Mouse (Mus musculus): ENCODE measurements at regions not wholly inside any gene's neighbourhood (a gene's known extent, or its start where the extent isn't known, plus 50 kb on each side); places are given as distances from the start of the nearest gene placed in this dataset.

DNA sequence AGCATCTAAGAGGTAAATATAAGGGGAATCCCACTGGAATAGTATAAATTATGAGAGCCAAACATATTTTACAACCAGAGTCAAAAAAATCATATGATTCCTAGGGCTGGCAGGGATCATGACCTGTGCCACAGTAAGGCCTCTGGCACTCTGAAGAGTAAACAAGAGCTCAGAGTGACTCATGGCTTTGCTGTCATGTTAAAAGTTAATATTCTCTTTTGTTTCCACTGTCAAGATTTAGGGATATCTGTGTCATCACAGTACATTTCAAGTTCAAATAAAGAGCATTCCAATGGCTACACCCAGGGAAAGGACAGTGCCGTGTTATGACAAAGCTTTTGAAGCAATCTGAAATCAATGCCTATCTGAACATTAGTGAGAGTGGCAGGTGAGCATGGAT lies 341.6 kb upstream of the Marcks start:
- no peak for DNase-seq

DNA sequence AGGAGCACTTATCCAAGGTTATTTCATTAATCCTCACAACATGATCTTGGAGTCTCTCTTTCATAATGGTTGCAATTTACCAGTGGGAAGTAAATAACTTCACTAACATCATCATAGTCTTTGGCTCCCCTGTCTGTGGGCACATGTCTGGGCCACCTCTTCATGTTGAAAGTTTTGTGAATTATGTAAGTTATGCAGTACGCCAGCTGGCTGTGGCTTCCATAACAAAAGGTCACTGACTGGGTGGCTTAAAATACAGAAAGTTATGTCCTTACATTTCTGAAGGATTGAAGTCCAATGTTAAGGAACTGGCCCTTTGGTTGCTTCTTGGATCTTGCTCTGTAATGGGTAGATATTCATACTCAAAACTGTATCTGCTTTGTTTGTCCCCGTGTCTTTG lies 339.4 kb upstream of the Marcks start:
- intact Hi-C loops (cut with DNase I), result no loop called here
- no peak for DNase-seq

More for the DNA sequence above, 341.6 kb upstream of the Marcks start:
- intact Hi-C loops (cut with DNase I), result no loop called here

DNA sequence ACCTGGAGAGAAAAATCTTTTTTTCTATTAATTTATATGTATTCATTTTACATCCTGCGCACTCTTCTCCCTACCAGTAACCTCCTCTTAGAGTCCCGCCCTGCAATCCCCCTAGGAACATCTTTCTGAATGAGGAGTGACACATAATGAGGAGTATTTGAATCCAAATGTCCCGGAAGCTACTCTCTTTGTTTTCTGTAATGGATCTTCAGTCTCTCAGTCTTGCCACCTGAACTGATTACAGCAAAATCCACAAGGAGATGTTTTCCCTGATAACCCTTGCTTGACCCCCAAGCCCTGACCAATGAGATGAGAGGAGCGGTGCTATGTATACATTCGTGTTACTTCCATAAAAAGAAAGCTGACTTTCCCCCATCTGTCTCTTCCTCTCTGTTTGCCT lies 334.4 kb upstream of the Marcks start:
- intact Hi-C loops (cut with DNase I), result no loop called here
- DNase-seq, result no peak

DNA sequence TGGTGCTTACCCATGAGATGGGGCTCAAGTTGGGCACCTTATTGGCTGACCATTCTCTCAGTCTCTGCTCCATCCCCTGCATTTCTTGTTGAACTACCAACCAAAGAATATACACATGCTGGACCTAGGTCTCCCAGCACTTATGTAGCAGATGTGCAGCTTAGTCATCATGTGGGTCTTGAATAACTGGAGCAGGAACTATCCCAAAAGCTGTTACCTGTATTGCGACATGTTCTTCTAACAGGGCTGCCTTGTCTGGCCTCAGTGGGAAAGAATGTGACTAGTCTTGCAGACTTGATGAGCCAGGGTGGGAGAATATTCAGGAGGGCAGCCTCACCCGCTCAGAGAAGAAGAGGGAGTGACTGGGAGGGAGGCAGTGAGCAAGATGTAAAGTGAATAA lies 318.7 kb upstream of the Marcks start:
- intact Hi-C loops (cut with DNase I), result no loop called here

DNA sequence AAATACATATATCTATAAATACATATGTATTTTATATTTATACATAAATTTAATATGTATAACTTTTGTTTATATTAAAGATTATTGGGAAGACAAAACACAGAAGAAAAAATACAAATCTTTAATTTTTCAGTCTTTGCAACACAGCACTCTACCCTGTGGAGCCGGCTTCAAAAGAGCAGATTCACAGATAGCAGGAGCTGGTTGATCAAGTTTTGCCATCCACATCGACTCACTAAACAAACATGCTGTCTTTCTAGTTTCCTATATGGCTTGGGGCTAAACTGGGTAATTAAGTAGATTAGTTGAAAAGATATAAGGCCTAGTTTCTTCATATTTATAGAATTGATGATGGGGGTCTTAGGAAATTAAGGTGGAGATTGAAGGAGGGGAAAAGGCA lies 311.2 kb upstream of the Marcks start:
- no peak for DNase-seq
- intact Hi-C loops (cut with DNase I), result no loop called here

More for the DNA sequence above, 318.7 kb upstream of the Marcks start:
- no peak for DNase-seq

DNA sequence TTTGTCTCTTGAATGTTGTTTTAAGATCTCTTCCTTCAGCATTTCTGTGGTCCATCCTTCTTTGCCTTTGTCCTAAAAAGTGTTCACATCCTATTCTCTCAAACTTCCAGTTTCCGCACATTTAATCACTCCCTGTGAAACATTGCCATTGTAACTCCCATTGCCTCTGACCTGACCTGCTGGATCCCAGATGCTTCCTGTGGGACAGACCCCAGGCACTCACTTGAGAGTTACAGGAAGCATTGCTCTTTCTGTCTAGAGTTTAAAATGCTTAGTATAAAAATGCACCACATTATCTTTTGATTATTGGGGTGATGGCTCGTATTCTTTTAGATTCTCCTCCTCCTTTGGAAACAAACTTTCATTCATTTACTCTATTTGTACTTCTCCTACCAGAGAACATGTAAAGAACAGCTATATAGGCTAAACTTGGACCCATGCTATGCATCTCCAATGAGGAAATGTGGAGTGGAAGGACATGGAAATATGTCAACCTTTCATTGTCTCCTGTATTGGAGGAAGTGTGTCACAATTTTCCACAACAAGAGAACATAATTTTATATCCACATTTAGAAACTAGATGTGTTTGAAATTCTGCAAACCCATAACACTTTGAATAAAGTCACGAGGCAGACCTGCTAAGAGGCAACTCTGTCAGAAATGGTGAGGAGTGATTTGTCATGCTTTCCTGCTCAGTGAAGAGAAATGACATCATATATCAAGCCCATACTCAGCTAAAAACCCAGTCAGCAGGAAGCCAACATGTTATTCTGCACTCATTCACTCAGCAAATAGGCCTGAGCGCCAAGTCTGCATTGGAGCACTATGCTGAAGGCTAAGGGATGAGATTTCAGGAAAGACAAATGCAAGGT lies 308.8 kb upstream of the Marcks start:
- no peak for DNase-seq
- intact Hi-C loops (cut with DNase I), result no loop called here

DNA sequence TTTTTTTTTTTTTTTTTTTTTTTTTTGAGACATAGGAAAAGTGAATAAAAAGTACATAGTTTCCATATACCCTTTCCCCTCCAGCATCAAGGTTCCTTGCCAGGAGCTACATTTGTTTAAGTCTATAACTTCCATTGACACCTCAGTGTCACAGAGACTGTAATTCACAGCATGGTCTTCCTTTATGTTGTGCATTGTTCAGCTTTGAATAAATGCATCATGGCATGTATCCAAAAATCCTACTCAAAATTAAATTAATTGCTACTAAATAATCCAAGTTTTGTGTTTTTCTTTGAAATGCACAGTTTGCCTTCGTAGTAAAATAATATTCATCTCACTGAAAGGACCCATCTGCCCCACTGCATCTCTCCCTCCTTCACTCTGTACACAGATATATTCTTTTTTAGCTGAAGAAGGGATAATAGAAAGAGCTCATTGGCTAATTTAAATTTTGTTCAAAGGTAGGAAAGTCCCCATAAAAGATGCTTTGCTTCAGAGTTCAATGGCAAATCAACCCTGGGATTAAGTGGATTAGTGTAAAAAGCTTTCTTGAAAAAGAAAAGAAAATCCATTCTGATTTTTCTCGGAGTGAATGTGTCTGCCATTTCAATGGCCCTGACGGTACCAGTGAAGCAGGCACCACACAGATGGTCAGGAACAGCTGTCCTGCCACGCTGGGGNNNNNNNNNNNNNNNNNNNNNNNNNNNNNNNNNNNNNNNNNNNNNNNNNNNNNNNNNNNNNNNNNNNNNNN lies 301.3 kb upstream of the Marcks start:
- intact Hi-C loops (cut with DNase I), result no loop called here
- no peak for DNase-seq

DNA sequence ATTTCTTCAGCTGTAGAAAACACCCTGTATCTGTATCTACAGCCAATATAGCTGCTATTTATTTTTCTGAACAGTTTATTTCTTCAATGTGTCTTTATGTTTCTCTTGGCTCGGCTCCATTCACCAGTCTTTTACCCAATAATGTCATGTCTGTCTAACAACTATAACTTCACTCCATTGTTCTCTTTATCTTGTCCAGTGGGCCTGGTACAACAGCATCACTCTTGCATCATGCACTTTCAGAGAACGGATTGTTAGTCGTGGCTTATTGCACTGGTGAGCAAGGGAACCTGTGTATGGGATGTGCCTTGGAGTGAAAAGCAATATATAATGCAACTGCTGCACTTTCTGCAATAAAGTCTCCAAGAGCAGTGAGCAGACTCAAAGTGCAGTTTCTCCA lies 299.6 kb upstream of the Marcks start:
- intact Hi-C loops (cut with DNase I), result no loop called here
- no peak for DNase-seq

DNA sequence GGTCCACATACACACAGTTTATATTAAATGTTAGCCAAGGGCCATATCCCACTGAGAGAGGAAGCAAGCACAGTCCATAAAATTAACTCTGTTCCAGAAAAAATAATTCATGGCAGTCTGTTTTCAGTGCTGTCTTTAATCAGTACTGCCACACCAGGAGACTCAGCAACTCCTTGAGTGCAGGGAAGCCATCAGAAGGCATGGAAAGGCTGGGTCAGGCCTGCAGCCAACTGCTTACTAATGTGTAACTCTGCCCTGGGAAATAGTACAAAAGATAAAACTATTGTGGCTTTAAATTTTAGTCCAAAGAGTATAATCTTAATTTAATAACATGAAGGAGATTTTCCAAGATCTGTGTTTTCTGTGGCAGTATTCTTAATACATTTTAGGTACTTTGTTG lies 298.1 kb upstream of the Marcks start:
- intact Hi-C loops (cut with DNase I), result no loop called here
- no peak for DNase-seq

DNA sequence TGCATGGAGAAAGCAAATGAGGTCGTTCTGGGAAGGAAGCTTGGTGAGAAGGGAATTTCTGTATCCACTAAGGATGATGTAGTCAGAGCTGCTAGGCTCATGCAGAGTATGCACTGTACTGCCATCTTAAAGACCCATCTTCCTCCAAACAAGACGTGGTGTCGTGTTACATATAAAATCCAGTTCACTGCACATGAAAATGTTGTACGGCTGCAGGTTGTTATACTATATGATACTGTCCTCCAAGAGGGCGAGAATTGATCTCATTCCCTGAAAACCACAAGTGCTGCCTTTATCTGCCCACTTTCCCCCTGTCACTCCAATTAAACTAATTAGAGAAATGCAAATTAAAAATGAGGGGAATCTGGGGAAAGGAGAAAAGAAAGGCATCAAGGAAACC lies 295.5 kb upstream of the Marcks start:
- intact Hi-C loops (cut with DNase I), result no loop called here
- no peak for DNase-seq

DNA sequence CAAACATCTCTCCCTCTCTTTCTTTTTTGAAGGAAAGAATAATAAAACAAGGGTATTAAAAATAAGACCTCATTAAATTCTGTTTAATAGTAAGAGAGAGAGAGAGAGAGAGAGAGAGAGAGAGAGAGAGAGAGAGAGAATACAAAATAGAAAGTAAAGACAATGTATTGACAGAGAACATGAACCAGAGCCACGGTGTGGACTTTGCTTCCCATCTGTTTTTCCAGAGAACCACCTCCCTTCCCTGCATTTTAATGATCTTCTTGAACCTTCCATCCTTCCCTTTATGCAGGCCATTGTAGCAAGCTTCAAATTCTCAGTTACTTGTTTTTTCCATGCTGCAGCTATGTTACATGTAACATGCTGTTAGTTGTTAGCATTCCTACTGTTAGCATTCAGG lies 284.3 kb upstream of the Marcks start:
- no peak for DNase-seq
- intact Hi-C loops (cut with DNase I), result no loop called here

DNA sequence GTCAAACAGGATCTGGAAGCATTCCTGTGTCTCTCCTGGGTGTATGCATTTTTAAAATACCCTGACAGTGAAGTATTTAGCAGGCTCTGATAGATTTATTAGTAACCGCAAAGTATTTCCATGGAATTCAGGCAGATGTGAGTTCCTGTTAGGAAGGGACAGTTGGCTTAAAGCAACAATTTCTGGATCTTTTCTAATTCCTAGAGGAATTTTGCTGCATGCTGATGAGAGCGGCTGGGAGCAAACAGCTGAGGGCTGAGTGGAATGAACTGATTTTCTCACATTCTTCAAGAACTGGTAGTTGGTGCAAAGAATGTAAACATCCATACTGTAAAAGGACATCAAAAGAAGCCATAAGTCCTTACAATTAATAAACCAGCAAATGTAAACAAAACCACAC lies 283.9 kb upstream of the Marcks start:
- DNase-seq, result no peak
- intact Hi-C loops (cut with DNase I), result no loop called here

DNA sequence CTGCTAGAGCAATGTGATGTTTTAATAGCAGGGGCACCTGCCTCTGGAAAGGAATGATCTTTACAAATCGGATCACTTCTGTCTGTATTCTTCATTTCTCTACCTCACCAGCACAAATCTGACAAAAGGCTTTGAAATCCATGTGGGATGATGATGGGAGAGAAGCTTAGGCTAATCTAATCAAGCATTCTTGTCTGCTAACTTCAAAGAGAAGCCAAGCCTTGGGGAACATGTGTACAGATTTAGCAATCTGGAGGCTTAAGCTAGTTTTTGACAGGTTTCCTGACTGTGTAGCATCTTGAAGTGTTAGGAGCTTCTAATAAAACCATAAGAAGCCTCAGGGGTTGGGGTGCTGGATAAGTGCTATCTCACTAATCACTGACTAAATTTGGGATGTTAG lies 277.6 kb upstream of the Marcks start:
- DNase-seq, result no peak
- intact Hi-C loops (cut with DNase I), result no loop called here

DNA sequence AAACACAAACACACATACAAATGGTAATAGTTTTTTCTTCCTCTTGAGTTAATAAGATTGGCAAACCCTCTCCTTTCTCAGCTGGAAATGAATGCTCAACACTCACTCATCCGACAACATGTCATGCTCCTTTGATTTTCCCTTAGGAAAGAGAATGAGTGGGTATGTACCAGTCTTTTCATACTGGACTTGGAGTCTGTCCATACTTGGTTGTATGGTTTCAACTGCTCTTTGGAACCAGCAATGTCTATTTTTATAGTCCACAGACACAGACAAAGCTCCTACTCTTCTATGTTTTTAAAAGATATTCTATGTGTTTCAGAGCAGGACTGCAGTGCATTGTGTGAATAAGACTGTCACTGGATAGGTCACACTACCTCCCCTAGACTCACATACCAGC lies 273.7 kb upstream of the Marcks start:
- intact Hi-C loops (cut with DNase I), result no loop called here
- DNase-seq, result no peak

DNA sequence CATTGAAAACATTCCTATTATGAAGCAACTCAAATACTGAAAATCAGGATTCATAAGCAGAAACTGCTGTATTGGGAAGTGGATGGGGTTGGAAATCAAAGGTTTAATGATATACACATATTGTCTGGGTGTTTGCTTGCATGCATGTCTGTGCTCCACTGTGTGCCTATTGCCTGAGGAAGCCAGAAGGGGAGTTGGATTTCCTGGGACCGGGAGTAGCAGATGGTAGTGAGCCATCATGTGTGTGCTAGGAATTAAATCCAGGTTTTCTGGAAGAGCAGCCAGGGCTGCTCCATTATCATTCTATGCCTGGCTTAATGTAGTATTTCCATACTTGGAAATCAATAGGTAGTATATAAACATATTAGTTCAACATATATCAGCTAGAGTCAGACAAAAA lies 271.0 kb upstream of the Marcks start:
- no peak for DNase-seq
- intact Hi-C loops (cut with DNase I), result no loop called here

DNA sequence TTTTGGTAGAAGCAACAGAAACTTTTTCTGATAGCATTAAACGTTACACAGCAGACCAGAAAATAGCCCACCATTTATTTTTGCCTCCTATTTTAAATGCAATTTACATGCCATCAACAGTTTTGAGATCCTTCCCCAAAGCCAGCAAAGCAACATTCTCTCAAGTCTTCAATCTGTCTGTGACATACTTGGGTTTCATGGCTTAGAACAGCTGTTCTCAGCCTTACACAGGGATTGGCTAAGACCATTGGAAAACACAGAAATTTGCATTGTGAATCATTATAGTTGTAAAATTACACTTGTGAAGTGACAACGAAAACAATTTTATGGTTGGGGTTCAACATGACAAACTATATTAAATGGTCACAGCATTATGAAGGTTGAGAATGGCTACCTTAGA lies 268.8 kb upstream of the Marcks start:
- no peak for DNase-seq
- intact Hi-C loops (cut with DNase I), result no loop called here

DNA sequence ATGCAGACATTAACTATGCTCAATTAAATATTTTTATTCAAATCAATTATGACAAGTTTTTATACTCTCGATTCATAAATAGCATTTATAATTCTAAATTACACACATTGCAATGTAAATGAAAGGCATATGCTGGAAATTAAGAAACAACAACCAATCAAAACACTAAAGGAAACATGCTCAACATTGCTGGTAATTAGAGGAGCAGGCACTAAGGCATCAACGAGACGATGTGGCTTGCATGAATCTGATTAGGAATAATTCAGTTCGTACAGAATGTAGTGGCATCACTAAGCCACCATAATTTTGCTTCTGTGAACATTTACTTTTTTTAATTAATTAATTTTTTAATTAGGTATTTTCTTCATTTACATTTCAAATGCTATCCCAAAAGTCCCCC lies 266.2 kb upstream of the Marcks start:
- no peak for DNase-seq
- intact Hi-C loops (cut with DNase I), result no loop called here

DNA sequence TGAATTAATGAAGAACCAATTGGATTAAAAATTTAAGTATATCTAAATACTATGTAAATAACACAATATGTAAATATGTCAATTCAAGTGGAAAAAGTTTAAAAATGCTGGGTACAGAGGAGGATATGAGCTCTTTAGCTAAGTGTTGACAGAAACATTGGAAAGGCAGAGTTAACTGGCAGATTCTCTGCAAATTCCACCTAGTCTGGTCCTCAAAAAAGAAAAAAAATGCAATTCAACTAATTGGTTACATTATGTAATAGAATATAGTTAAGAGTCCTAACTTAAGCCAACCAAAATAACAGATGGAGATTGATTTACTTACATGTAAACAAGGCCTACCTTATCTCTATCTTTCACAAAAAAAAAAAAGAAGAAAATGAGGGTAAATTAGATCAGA lies 265.7 kb upstream of the Marcks start:
- DNase-seq, result no peak
- intact Hi-C loops (cut with DNase I), result no loop called here

DNA sequence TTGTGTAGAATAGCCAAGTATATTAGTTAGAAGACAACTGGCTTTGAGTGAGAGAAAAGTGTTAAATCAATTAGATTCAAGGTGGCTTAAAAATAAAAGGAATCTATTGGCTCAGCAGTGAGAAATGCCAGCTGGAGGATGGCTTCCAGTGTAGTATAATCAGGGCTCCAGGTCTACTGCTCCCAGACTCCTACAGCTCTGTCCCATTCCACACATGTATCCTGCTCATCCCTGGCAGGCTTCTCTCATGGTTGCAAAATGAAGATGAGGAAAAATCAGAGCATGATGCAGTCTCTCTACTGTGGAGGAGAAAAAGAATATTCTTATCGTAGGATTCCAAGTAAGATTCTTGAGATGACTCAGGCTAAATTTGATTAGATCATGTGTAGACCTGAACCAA lies 263.7 kb upstream of the Marcks start:
- intact Hi-C loops (cut with DNase I), result no loop called here
- DNase-seq, result no peak

DNA sequence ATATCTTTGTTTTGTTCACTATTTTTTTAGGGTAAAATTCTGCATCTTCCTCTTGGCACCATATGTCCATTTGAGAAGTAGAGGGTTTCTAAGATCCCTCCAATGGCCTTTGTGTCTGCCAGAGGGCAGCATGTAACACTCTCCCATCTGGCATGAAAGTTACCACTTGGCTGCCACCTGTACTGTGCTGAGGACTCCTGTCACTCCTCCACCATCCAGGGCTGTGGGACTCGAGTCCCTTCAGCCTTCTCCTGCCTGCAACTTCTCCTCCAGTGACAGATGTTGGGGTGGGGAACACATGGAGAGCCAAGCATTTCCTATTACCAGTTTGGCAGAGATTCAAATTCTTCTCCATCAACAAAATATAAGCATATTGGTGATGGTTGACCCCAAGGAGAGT lies 262.3 kb upstream of the Marcks start:
- DNase-seq, result no peak
- intact Hi-C loops (cut with DNase I), result no loop called here

DNA sequence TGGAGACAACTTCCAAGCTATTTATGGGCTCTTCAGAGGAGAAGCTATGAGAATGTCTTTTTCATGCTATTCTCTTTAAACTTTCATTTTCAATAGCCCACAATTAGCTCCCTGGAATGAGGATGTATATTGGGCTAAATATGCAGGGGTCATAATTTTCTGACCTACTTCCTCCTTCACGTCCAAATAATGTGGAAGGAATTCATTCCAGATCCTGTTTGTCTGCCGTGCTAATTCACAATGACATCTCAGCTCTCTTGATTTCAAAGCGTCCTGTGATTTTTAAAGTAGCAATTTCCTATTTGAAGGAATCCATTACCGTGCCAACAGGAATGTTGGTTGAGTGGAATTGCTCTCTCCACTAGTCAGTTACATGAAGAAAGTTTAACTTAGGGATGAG lies 261.7 kb upstream of the Marcks start:
- intact Hi-C loops (cut with DNase I), result no loop called here
- no peak for DNase-seq

Data from gastrocnemius, postnatal 36 days (tissue).